ENCODE assay signal across 23 mouse cellular contexts in the genomic region with DNA sequence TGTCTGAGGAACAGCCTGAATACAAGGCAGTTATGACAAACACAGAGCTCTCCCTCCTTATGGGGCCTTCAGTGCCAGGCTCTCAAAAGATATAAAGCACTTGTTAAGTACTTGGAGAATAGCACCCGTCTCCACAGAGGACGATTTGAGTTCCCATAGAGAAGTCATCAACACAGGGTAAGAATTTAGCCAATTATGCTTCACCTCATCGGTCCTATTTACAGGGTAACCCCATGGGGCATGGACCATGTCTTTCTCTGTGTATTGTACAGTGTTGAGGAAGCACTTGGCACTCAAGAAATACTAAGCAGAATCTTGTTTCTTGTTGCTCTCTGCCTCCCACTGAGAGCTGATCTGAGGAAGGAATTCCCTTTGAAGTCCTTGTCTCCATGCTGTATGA.
DNase-seq lines count a peak whose midpoint lies in the region; ATAC-seq and TF ChIP-seq lines count a peak whose summit lies in the region.
"Had no signal": no experiment of that assay in that cellular context is flagged by ENCODE, and none has a peak within 500 bp of the region (broad histone marks: within the 10 kb centered on the region; RNA-seq: fewer than 3 reads in every experiment).

No protein-coding gene starts in this region.

- no peak overlapping the region for H3K9ac ChIP-seq in hindbrain, embryonic 12.5 days
- no peak overlapping the region for H3K9ac ChIP-seq in hindbrain, embryonic 13.5 days
- no peak overlapping the region for H3K9ac ChIP-seq in hindbrain, embryonic 15.5 days
- H3K9ac ChIP-seq in hindbrain, embryonic 16.5 days (ENCODE audit: low read depth, low read length) = no peak overlapping the region
- H3K9ac ChIP-seq in hindbrain, postnatal 0 days (replicated peaks; ENCODE audit: low read length) = no peak overlapping the region
- H3K9ac ChIP-seq: embryonic facial prominence, embryonic 13.5 days; embryonic facial prominence, embryonic 15.5 days; forebrain, embryonic 13.5 days; forebrain, embryonic 15.5 days had no signal

- ATAC-seq in hindbrain, embryonic 12.5 days (ENCODE audit: low FRiP score) = peak; percentile 46; the same call in 1 of the 2 replicates
- ATAC-seq in hindbrain, embryonic 13.5 days (ENCODE audit: low FRiP score) = no peak; the same call in 1 of the 2 replicates
- peak; percentile 69; the same call in 1 of the 2 replicates for ATAC-seq in hindbrain, embryonic 15.5 days (ENCODE audit: low FRiP score, low read depth)
- peak; percentile 72 for ATAC-seq in hindbrain, embryonic 16.5 days
- peak; percentile 90 for ATAC-seq in hindbrain, postnatal 0 days
- ATAC-seq: forebrain, embryonic 13.5 days; forebrain, embryonic 15.5 days had no signal

- H3K4me3 ChIP-seq in hindbrain, embryonic 12.5 days = no peak overlapping the region
- no peak overlapping the region for H3K4me3 ChIP-seq in hindbrain, embryonic 13.5 days
- H3K4me3 ChIP-seq in hindbrain, embryonic 15.5 days = no peak overlapping the region
- no peak overlapping the region for H3K4me3 ChIP-seq in hindbrain, embryonic 10.5 days
- H3K4me3 ChIP-seq in hindbrain, embryonic 16.5 days (ENCODE audit: low read length) = no peak overlapping the region
- H3K4me3 ChIP-seq in hindbrain, postnatal 0 days (ENCODE audit: low read length) = no peak overlapping the region
- H3K4me3 ChIP-seq: embryonic facial prominence, embryonic 13.5 days; embryonic facial prominence, embryonic 15.5 days; erythroblast, embryonic 14.5 days; forebrain, embryonic 10.5 days; forebrain, embryonic 13.5 days; forebrain, embryonic 15.5 days had no signal

- WGBS in hindbrain, embryonic 12.5 days = 44% methylated on average over 3 of the region's 3 CpGs
- 37% methylated on average over 3 of the region's 3 CpGs for WGBS in hindbrain, embryonic 13.5 days
- WGBS in hindbrain, embryonic 15.5 days = 26% methylated on average over 3 of the region's 3 CpGs
- 57% methylated on average over 3 of the region's 3 CpGs for WGBS in hindbrain, embryonic 10.5 days
- WGBS in hindbrain, embryonic 16.5 days = 32% methylated on average over 3 of the region's 3 CpGs
- WGBS in hindbrain, postnatal 0 days = 32% methylated on average over 3 of the region's 3 CpGs

- H3K4me2 ChIP-seq in hindbrain, embryonic 12.5 days (replicated peaks) = no peak overlapping the region
- H3K4me2 ChIP-seq in hindbrain, embryonic 13.5 days = no peak overlapping the region
- no peak overlapping the region for H3K4me2 ChIP-seq in hindbrain, embryonic 15.5 days
- H3K4me2 ChIP-seq in hindbrain, embryonic 16.5 days (ENCODE audit: low read length) = no peak overlapping the region
- no peak overlapping the region for H3K4me2 ChIP-seq in hindbrain, postnatal 0 days (ENCODE audit: low read depth, low read length)
- H3K4me2 ChIP-seq: embryonic facial prominence, embryonic 13.5 days; embryonic facial prominence, embryonic 15.5 days; forebrain, embryonic 13.5 days; forebrain, embryonic 15.5 days had no signal

- no peak overlapping the region for H3K27ac ChIP-seq in hindbrain, embryonic 12.5 days
- H3K27ac ChIP-seq in hindbrain, embryonic 13.5 days = no peak overlapping the region
- no peak overlapping the region for H3K27ac ChIP-seq in hindbrain, embryonic 15.5 days (replicated peaks)
- H3K27ac ChIP-seq in hindbrain, embryonic 10.5 days = no peak overlapping the region
- no peak overlapping the region for H3K27ac ChIP-seq in hindbrain, embryonic 16.5 days (ENCODE audit: low read depth, low read length)
- no peak overlapping the region for H3K27ac ChIP-seq in hindbrain, postnatal 0 days
- H3K27ac ChIP-seq: embryonic facial prominence, embryonic 13.5 days; embryonic facial prominence, embryonic 15.5 days; forebrain, embryonic 10.5 days; forebrain, embryonic 13.5 days; forebrain, embryonic 15.5 days had no signal

- H3K36me3 ChIP-seq in hindbrain, embryonic 12.5 days = no peaks in the 10 kb centered on the region
- H3K36me3 ChIP-seq in hindbrain, embryonic 13.5 days = no peaks in the 10 kb centered on the region
- no peaks in the 10 kb centered on the region for H3K36me3 ChIP-seq in hindbrain, embryonic 15.5 days
- no peaks in the 10 kb centered on the region for H3K36me3 ChIP-seq in hindbrain, embryonic 10.5 days
- no peaks in the 10 kb centered on the region for H3K36me3 ChIP-seq in hindbrain, embryonic 16.5 days (ENCODE audit: control insufficient read depth, insufficient read depth, low read length)
- no peaks in the 10 kb centered on the region for H3K36me3 ChIP-seq in hindbrain, postnatal 0 days (ENCODE audit: insufficient read depth, low read length)
- H3K36me3 ChIP-seq: embryonic facial prominence, embryonic 13.5 days; embryonic facial prominence, embryonic 15.5 days; forebrain, embryonic 10.5 days; forebrain, embryonic 15.5 days had no signal

- no peaks in the 10 kb centered on the region for H3K27me3 ChIP-seq in hindbrain, embryonic 12.5 days
- H3K27me3 ChIP-seq in hindbrain, embryonic 13.5 days = no peaks in the 10 kb centered on the region
- H3K27me3 ChIP-seq in hindbrain, embryonic 15.5 days = no peaks in the 10 kb centered on the region
- H3K27me3 ChIP-seq in hindbrain, embryonic 10.5 days (ENCODE audit: insufficient read depth, poor library complexity, severe bottlenecking) = no peaks in the 10 kb centered on the region
- no peaks in the 10 kb centered on the region for H3K27me3 ChIP-seq in hindbrain, embryonic 16.5 days (replicated peaks; ENCODE audit: control insufficient read depth, insufficient read depth, low read length)
- no peaks in the 10 kb centered on the region for H3K27me3 ChIP-seq in hindbrain, postnatal 0 days (ENCODE audit: insufficient read depth, low read length)
- H3K27me3 ChIP-seq: embryonic facial prominence, embryonic 13.5 days; embryonic facial prominence, embryonic 15.5 days; forebrain, embryonic 13.5 days; forebrain, embryonic 15.5 days had no signal

- H3K4me1 ChIP-seq in hindbrain, embryonic 12.5 days = no peaks in the 10 kb centered on the region
- H3K4me1 ChIP-seq in hindbrain, embryonic 13.5 days (replicated peaks) = no peaks in the 10 kb centered on the region
- no peaks in the 10 kb centered on the region for H3K4me1 ChIP-seq in hindbrain, embryonic 15.5 days (replicated peaks)
- H3K4me1 ChIP-seq in hindbrain, embryonic 10.5 days (replicated peaks) = no peaks in the 10 kb centered on the region
- H3K4me1 ChIP-seq in hindbrain, embryonic 16.5 days (ENCODE audit: control insufficient read depth, insufficient read depth, low read depth, low read length) = no peaks in the 10 kb centered on the region
- no peaks in the 10 kb centered on the region for H3K4me1 ChIP-seq in hindbrain, postnatal 0 days (ENCODE audit: insufficient read depth, low read length)
- H3K4me1 ChIP-seq: embryonic facial prominence, embryonic 13.5 days; embryonic facial prominence, embryonic 15.5 days; forebrain, embryonic 10.5 days; forebrain, embryonic 13.5 days; forebrain, embryonic 15.5 days had no signal

- no peak for DNase-seq in hindbrain, embryonic 10.5 days (ENCODE audit: low spot score)
- DNase-seq in hindbrain, postnatal 0 days (ENCODE audit: low spot score) = peak; percentile 6
- DNase-seq in thymus, adult 18-20 months = no peak
- DNase-seq: adrenal gland, adult 2 months; adrenal gland, postnatal 10 days; adrenal gland, postnatal 25 days; cerebellum, adult 11 months; cerebellum, adult 18-20 months; cerebellum, adult 8-10 months; cerebellum, adult 9-11 months; cerebellum, postnatal 14 days; cerebellum, postnatal 36 days; embryo, embryonic 11 days had no signal

- H3K9me3 ChIP-seq in hindbrain, embryonic 12.5 days (replicated peaks) = no peaks in the 10 kb centered on the region
- H3K9me3 ChIP-seq in hindbrain, embryonic 13.5 days = no peaks in the 10 kb centered on the region
- H3K9me3 ChIP-seq in hindbrain, embryonic 15.5 days = no peaks in the 10 kb centered on the region
- no peaks in the 10 kb centered on the region for H3K9me3 ChIP-seq in hindbrain, embryonic 10.5 days
- H3K9me3 ChIP-seq in hindbrain, embryonic 16.5 days (ENCODE audit: control insufficient read depth, low read length) = no peaks in the 10 kb centered on the region
- no peaks in the 10 kb centered on the region for H3K9me3 ChIP-seq in hindbrain, postnatal 0 days (ENCODE audit: low read length)
- H3K9me3 ChIP-seq: embryonic facial prominence, embryonic 13.5 days; embryonic facial prominence, embryonic 15.5 days; forebrain, embryonic 10.5 days; forebrain, embryonic 13.5 days; forebrain, embryonic 15.5 days had no signal

- TF ChIP-seq CTCF in hindbrain, postnatal 0 days (IDR thresholded peaks at IDR 0.05; ENCODE audit: low read depth) = no peak
